Mouse (Mus musculus) left cerebral cortex, postnatal 36 days (tissue): ENCODE measurements around the gene Tmem199. TPM values are rescaled to one million over a fixed set of nuclear protein-coding genes. Genes with fewer than 3 reads are reported as not detected.
"Not testable (repeated sequence)": the region's sequence is repeated elsewhere in the genome, so short reads cannot be mapped to it uniquely, and the experiment has no call there.

Source experiments
- DNase-seq, 2 experiments: peaks; one replicate each; pipeline ENCODE4 v3.0.0; 2021 to 2022; ENCODE audit warnings: low spot score in 2 of 2, mixed read lengths in 1 of 2
- intact Hi-C: fragments of 180-260 bp; cut with DNase I; formaldehyde crosslinking; loops from one replicate; pipeline ENCODE4 v1.15.1; 2025
- total RNA-seq, 2 experiments: library from RNA; stranded (reverse); gene quantifications; 2 replicates each; pipeline ENCODE4 v1.2.3; 2021

Tmem199 gene
- 10 to 100 TPM; 38.0 to 44.6 TPM for total RNA-seq

DNA sequence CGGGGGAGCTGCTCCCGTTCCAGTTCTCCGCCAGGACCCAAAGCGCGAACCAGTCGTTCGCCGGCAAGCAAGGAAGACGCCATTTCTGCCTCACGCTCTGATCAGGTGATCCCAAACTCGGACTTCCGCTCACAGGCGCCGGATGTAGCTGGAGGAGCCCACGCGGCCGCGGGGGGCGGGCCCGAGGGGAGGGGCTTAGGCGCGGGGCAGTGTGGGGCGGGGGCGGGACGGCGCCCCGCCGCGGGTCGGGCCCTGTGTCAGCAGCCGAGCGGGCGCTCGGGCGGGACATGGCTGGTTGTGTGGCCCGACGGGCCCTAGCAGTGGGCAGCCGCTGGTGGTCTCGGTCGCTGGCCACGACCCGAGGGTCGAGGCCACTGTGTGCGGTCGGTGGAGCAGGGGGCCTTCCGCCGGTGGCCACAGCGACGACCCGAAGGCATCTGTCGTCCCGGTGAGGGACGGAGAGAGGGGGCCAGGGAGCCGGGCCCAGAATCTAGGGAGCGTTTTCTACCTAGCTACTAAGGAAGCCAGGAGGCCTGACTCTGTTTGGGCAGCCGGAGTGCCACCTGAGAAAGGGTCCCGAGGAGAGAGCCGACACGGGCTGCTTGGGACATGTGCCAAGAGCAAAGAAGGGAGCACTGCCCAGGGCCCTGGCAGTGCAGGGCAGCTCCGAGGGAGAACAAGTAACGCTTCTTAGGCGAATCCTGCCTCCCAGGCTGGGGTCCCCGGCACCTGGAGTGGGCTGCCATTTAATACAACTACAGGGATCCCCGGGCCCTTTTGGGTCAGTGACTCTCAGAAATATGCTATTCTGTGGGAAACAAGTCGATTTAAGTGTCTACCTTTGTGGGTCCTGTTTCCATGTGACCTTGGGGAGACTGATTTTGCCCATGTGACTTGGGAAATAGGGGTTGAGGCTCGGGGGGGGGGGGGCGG, at the start of gene Tmem199, which contains the start of gene Poldip2:
Gene Tmem199, minus strand, starts transcription at position 148 of the 933 bp plus-strand sequence.
Gene Poldip2, plus strand, starts transcription at position 169 of the 933 bp plus-strand sequence.
- peak; percentile 88 for DNase-seq
- intact Hi-C loops, result loop anchor here (2.0 kb wide), 1 partner anchor 25 kb away; the partner anchor contains the start of genes Ift20 and Tnfaip1

DNA sequence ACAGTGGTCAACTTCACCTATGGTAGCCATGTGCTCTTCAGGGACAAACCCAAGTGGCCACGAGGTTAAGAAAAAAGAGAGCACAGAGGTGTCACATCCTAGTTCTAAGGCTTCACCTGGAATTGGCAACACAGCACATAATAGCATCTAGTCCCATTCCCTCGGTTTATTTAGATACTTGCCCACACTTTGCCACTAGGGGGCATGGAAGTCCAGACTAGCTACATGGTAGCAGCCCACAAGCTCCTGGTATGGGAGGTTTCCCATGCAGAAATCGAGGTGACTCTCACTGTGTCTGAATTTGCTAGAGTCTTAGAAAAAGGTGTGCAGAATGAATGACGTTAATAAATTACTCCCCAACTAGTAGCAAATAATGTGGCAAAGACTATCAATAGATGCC, 48.5 kb upstream of the Tmem199 start:
- peak; percentile 53 to 62 for DNase-seq
- intact Hi-C loops, result no loop called here

GRCm38 (mm10) chr11:78557241-78557640, 45.3 kb upstream of the Tmem199 start:
- intact Hi-C loops, result no loop called here
- no peak for DNase-seq

DNA sequence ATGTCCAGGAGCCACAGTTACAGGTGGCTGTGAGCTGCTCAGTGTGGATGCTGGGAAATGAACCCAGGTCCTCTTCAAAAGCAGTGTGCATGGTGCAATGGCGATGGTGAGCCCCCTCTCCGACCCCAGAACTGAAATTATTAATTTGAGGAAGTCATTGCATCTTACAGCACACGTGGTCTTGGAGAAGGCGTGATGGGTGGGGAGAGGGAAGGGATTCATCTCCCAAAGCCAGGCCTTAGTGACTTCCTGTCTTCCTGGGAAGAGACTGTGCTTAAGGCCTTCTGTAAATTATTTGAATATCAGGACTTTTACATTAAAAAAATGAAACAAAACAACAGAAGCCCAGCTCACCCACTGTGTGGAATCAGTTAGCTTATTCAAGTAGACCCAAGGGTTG, 44.1 kb upstream of the Tmem199 start:
- intact Hi-C loops, result no loop called here
- no peak for DNase-seq

DNA sequence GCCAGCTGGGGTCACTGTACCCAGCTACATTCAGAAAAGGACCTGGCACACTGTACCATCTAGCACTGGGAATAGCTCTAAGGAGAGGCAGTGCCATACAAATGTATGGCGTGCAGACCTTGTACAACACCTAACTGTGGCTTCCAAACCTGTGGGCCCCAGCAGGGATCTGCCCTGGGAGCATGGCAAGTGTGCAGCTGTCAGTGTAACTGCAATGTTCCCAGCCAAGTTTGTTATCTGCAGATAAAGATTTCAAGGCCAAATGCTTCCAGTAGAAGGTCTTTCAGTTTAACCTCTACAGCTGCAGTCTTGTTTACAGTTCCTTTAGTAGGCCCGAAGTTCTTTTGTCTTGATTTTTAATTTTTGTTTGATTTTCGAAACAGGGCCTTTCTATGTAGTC, 43.7 kb upstream of the Tmem199 start:
- no peak for DNase-seq
- intact Hi-C loops, result no loop called here

GRCm38 (mm10) chr11:78551059-78551398, 39.1 kb upstream of the Tmem199 start:
- no peak for DNase-seq
- intact Hi-C loops, result loop anchor here (5.0 kb wide), 1 partner anchor 276 kb away; the partner anchor contains the start of gene Lyrm9

GRCm38 (mm10) chr11:78550168-78551058, 38.4 kb upstream of the Tmem199 start, which contains the start of gene Tmem97:
Gene Tmem97, minus strand, starts transcription at chr11:78550777.
- intact Hi-C loops, result loop anchor here (1.0 to 5.0 kb wide), 2 partner anchors 14 to 277 kb away; partner anchors contain the start of genes Ift20, Lyrm9 and Tnfaip1
- peak; percentile 92 to 95 for DNase-seq

DNA sequence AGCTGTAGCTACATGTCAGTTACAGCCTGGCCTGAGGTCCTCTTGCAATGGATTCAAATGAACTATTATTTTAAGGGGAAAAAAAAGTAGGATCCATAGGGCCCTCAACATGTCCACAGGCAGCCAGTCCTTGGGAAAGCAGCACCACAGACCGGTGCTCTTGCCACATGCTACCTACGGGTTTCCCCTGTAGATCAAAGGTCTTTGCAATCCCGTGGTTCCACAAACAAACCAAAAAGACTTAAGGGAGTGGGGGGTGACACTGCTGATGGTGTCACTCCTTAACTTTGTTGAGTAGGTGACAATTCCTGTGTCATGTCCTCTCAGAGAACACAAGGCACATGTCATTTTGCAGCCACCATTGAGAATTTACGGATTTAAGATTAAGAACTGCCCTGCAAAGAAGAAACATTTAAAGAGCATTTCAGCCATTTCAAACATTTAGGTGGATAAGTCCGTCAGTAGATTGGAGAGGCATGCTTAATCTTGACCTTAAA, 37.6 kb upstream of the Tmem199 start:
- DNase-seq, result peak in 1 of 2 experiments; percentile 3
- intact Hi-C loops, result no loop called here

- intact Hi-C loops, result no loop called here
Observed at GRCm38 (mm10) chr11:78547718-78548460, 35.9 kb upstream of the Tmem199 start.

DNA sequence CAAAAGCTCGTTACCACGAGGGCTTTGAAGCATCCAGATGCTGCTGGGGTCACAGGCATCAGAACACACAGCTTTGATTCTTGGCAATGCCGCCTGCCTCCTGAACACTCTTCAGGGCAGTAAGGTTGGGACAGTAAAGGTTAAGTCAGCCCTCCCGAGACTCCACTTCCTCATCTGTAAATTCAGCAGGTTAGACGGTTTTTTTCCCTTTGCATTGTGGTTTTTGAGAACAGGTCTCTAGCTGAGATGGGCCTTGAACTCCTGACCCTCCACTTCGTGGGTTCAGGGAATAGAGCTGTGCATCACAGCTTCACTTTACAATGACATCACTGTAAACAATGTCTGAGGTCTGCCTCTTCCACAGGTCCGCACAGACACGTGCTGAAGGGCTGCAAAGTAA, 33.2 kb upstream of the Tmem199 start:
- peak in 1 of 2 experiments; percentile 2 for DNase-seq
- intact Hi-C loops, result loop anchor here (2.0 kb wide), 1 partner anchor 412 kb away; no protein-coding TSS in a partner anchor

More at GRCm38 (mm10) chr11:78547718-78548460, 35.9 kb upstream of the Tmem199 start:
- DNase-seq, result no peak

DNA sequence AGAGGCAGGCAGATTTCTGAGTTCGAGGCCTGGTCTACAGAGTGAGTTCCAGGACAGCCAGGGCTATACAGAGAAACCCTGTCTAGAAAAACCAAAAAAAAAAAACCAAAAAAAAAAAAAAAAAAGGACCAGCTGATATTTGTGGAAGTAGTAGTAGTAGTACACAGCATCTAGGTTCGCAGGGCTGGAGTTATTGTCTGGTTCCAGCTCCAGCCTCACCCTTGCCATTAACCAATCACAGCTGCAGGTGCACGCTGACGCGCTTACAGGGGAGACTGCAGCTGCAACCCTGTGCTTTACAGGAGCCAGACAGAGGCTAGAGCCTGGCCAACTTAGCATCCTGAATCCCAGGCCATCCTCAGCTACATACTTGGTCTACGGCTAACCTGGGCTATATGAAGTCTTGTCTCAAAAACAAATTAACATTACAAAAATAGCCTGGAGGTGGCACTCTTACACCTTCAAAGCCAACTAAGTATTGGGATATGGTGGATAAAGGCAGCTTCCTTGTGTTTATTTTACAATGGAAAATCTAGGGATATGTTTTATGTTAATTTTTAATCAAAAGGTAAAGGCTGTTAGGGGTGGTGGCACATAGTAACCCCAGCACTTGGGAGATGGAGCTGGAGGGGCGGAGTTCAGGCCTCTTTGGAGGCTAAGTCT, 32.6 kb upstream of the Tmem199 start:
- peak in 1 of 2 experiments; percentile 4 for DNase-seq
- intact Hi-C loops, result loop anchor here (2.0 kb wide), 1 partner anchor 412 kb away; no protein-coding TSS in a partner anchor

- DNase-seq, result no peak
Observed at GRCm38 (mm10) chr11:78540358-78540757, 28.4 kb upstream of the Tmem199 start.

GRCm38 (mm10) chr11:78536690-78537084, 24.7 kb upstream of the Tmem199 start:
- intact Hi-C loops, result loop anchor here (1.0 to 2.0 kb wide), 2 partner anchors 14 to 24 kb away; partner anchors contain the start of genes Poldip2, Tmem199 and Tmem97
- no peak for DNase-seq

More at GRCm38 (mm10) chr11:78540358-78540757, 28.4 kb upstream of the Tmem199 start:
- intact Hi-C loops, result no loop called here

- intact Hi-C loops, result loop anchor here (1.0 to 2.0 kb wide), 2 partner anchors 14 to 23 kb away; partner anchors contain the start of genes Poldip2, Tmem199 and Tmem97
- peak; percentile 97 to 98 for DNase-seq
Observed at GRCm38 (mm10) chr11:78536080-78536689, 24.2 kb upstream of the Tmem199 start, which contains the start of the genes Tnfaip1 and Ift20. Gene Tnfaip1, minus strand, starts transcription at chr11:78536332. Gene Ift20, plus strand, starts transcription at chr11:78536361.

GRCm38 (mm10) chr11:78535376-78536079, 23.6 kb upstream of the Tmem199 start:
- intact Hi-C loops, result loop anchor here (1.0 to 2.0 kb wide), 2 partner anchors 15 to 23 kb away; partner anchors contain the start of genes Poldip2, Tmem199 and Tmem97
- no peak for DNase-seq

DNA sequence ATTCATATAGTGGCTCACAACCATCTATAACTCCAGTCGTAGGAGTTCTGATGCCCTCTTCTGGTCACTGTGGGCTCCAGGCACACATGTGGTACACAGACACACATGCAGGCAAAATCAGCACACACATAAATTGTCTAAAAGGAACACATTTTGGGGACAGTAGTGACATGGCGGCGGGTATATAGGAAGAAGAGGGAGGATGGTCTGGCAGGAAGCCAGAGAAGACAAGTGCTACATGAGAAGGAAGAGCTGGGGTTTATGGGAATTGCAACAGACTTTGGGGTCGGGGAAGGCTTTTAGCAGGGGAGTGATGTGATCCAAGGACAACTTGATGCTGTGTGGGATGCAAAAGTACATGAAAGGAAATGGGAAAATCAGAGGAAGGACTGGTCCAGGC, 22.5 kb upstream of the Tmem199 start:
- intact Hi-C loops, result no loop called here
- DNase-seq, result no peak

GRCm38 (mm10) chr11:78531515-78531914, 19.5 kb upstream of the Tmem199 start:
- DNase-seq, result not testable (repeated sequence)

More at GRCm38 (mm10) chr11:78531515-78531914, 19.5 kb upstream of the Tmem199 start:
- intact Hi-C loops, result not testable (repeated sequence)
